Mouse (Mus musculus) gastrocnemius, postnatal 25 days (tissue): ENCODE results near the gene Grb10. TPM values are rescaled to one million over a fixed set of nuclear protein-coding genes. Genes with fewer than 3 reads are reported as not detected.

Source experiments
- DNase-seq: peaks from one replicate; pipeline ENCODE4 v3.0.0; 2022
- total RNA-seq, 2 experiments: library from RNA; stranded (reverse); gene quantifications; 1 replicate in 1 of 2; 2 replicates in 1 of 2; pipeline ENCODE4 v1.2.3; 2021

The Grb10 gene
- total RNA-seq, 2 experiments from 2014 or later, result 68.6 to 78.9 TPM

GRCm38 (mm10) chr11:11901509-11901908, 137.0 kb downstream of the Grb10 start:
- no peak for DNase-seq

- no peak for DNase-seq
Observed at GRCm38 (mm10) chr11:11898496-11898895, 140.0 kb downstream of the Grb10 start.

GRCm38 (mm10) chr11:11897645-11898357, 140.7 kb downstream of the Grb10 start, which contains the start of gene Ddc:
Ddc (minus strand) TSS chr11:11898144.
- no peak for DNase-seq

GRCm38 (mm10) chr11:11895479-11895878, 143.0 kb downstream of the Grb10 start:
- DNase-seq, result no peak

GRCm38 (mm10) chr11:11893769-11894168, 144.7 kb downstream of the Grb10 start:
- no peak for DNase-seq

- DNase-seq, result no peak
Observed at GRCm38 (mm10) chr11:11892993-11893602, 145.4 kb downstream of the Grb10 start.

GRCm38 (mm10) chr11:11891832-11892231, 146.7 kb downstream of the Grb10 start:
- DNase-seq, result no peak

GRCm38 (mm10) chr11:11890139-11890741, 148.2 kb downstream of the Grb10 start:
- DNase-seq, result no peak

- DNase-seq, result no peak
Observed at GRCm38 (mm10) chr11:11888727-11889126, 149.8 kb downstream of the Grb10 start.

- DNase-seq, result no peak
Observed at GRCm38 (mm10) chr11:11888051-11888450, 150.4 kb downstream of the Grb10 start.

GRCm38 (mm10) chr11:11886403-11886998, 152.0 kb downstream of the Grb10 start:
- no peak for DNase-seq

- no peak for DNase-seq
Observed at GRCm38 (mm10) chr11:11885921-11886320, 152.6 kb downstream of the Grb10 start.

GRCm38 (mm10) chr11:11885246-11885643, 153.2 kb downstream of the Grb10 start:
- no peak for DNase-seq

- no peak for DNase-seq
Observed at GRCm38 (mm10) chr11:11884533-11885245, 153.8 kb downstream of the Grb10 start.

GRCm38 (mm10) chr11:11881783-11882155, 156.7 kb downstream of the Grb10 start:
- DNase-seq, result no peak

GRCm38 (mm10) chr11:11881026-11881782, 157.3 kb downstream of the Grb10 start:
- no peak for DNase-seq

Other genes starting within 250 kb of the Grb10 start
- under 1 TPM; 0.51 to 0.54 TPM for gene Fignl1, start 229.7 kb downstream of the Grb10 start, total RNA-seq
- 1 to 10 TPM in 1 of 2 experiments, under 1 TPM in 1; 0.94 to 2.5 TPM for gene Ddc, start 140.5 kb downstream of the Grb10 start, total RNA-seq